Mouse (Mus musculus) brain, embryonic 14.5 days (tissue): ENCODE measurements at regions not wholly inside any gene's neighbourhood (a gene's known extent, or its start where the extent isn't known, plus 50 kb on each side); places are given as distances from the start of the nearest gene placed in this dataset.

Source experiments
- CTCF ChIP-seq: fragments of 200-500 bp; IDR thresholded peaks from 2 replicates; pipeline ENCODE4 v1.5.1; 2012; ENCODE audit warnings: inconsistent platforms, mild to moderate bottlenecking, moderate library complexity, borderline replicate concordance; ENCODE audit not compliant: insufficient read depth, insufficient read length; ENCODE audit errors: extremely low read depth
- POLR2A ChIP-seq: fragments of 200-500 bp; IDR thresholded peaks from 2 replicates; pipeline ENCODE4 v1.6.1; 2012; ENCODE audit warnings: mild to moderate bottlenecking, inconsistent platforms, borderline replicate concordance; ENCODE audit not compliant: poor library complexity, insufficient read depth, insufficient read length, severe bottlenecking; ENCODE audit errors: extremely low read depth

DNA sequence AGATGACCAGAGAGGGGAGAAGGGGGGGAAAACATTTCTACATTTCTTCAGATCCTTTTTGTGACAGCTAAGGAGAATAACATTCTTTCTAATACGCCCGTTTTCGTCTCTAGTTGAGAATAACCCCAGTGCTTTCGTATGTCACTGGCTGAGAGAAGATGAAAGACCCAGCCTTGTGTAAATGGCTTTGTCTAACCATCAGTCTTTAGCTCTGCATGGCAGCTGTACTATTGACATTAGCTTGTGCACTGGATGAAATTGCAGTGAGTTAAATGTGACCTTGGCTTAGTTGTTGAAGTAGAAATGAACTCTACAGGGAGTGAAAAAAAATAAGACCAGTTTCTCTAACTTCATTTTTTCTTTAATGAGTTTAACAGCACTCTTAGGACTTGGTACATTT, 368.7 kb upstream of the Dach1 start:
- no peak for TF ChIP-seq POLR2A
- TF ChIP-seq CTCF = no peak
